Mouse (Mus musculus) lung, adult 2 months (tissue): ENCODE measurements around the gene Top2a.

ENCODE experiments used
- CTCF ChIP-seq: fragments of 200-500 bp; IDR thresholded peaks from 2 replicates; pipeline ENCODE4 v1.5.1; 2011; ENCODE audit warnings: mild to moderate bottlenecking, low read length, control low read depth; ENCODE audit not compliant: insufficient read depth
- POLR2A ChIP-seq: fragments of 200-500 bp; IDR thresholded peaks from 2 replicates; pipeline ENCODE4 v1.6.1; 2011; ENCODE audit warnings: low read depth, mild to moderate bottlenecking, control low read depth, low read length, borderline replicate concordance; ENCODE audit errors: extremely low read depth

GRCm38 (mm10) chr11:98985542-98985941 lies 38.4 kb downstream of the Top2a start:
- no peak for TF ChIP-seq CTCF
- no peak for TF ChIP-seq POLR2A
